Mouse (Mus musculus) mesoderm, embryonic 11.5 days (tissue): ENCODE data around the gene Bclaf3.
A peak's percentile ranks its signal among the peaks of the same experiment; 100 is the strongest.
"Not testable (repeated sequence)": the region's sequence is repeated elsewhere in the genome, so short reads cannot be mapped to it uniquely, and the experiment has no call there.

Experiments used
- DNase-seq: peaks from one replicate; pipeline ENCODE4 v3.0.0-alpha.2; 2012; ENCODE audit warnings: low read depth, low spot score

Bclaf3 gene

GRCm38 (mm10) chrX:159526388-159526787, at the start of gene Bclaf3:
Gene Bclaf3, plus strand, starts transcription at chrX:159526688.
- no peak for DNase-seq

- not testable (repeated sequence) for DNase-seq
These were observed 48.1 kb upstream of the Bclaf3 start for GRCm38 (mm10) chrX:159478243-159478940.

GRCm38 (mm10) chrX:159484247-159484646, 42.2 kb upstream of the Bclaf3 start:
- DNase-seq: no peak

GRCm38 (mm10) chrX:159503181-159503580, 23.3 kb upstream of the Bclaf3 start:
- no peak for DNase-seq

- no peak for DNase-seq
These were observed 18.0 kb upstream of the Bclaf3 start for GRCm38 (mm10) chrX:159508331-159509036.

GRCm38 (mm10) chrX:159509042-159509441, 17.4 kb upstream of the Bclaf3 start:
- DNase-seq: no peak

- DNase-seq: no peak
These were observed 16.4 kb upstream of the Bclaf3 start for GRCm38 (mm10) chrX:159509847-159510715.

GRCm38 (mm10) chrX:159510716-159511051, 15.8 kb upstream of the Bclaf3 start:
- no peak for DNase-seq

- DNase-seq: no peak
These were observed 10.9 kb upstream of the Bclaf3 start for GRCm38 (mm10) chrX:159515599-159515998.

GRCm38 (mm10) chrX:159521780-159522179, 4.7 kb upstream of the Bclaf3 start:
- DNase-seq: no peak

GRCm38 (mm10) chrX:159522651-159523050, 3.8 kb upstream of the Bclaf3 start:
- no peak for DNase-seq

GRCm38 (mm10) chrX:159532427-159532810, 5.9 kb downstream of the Bclaf3 start:
- peak; percentile 95 for DNase-seq

GRCm38 (mm10) chrX:159532811-159533462, 6.4 kb downstream of the Bclaf3 start:
- peak; percentile 52 for DNase-seq

GRCm38 (mm10) chrX:159541936-159542335, 15.4 kb downstream of the Bclaf3 start:
- no peak for DNase-seq

- no peak for DNase-seq
These were observed 20.6 kb downstream of the Bclaf3 start for GRCm38 (mm10) chrX:159547093-159547492.

- DNase-seq: not testable (repeated sequence)
These were observed 58.2 kb downstream of the Bclaf3 start for GRCm38 (mm10) chrX:159584738-159585137.

GRCm38 (mm10) chrX:159591633-159592032, 65.1 kb downstream of the Bclaf3 start:
- DNase-seq: no peak

GRCm38 (mm10) chrX:159597502-159597901, 71.0 kb downstream of the Bclaf3 start:
- DNase-seq: no peak

- DNase-seq: no peak
These were observed 78.3 kb downstream of the Bclaf3 start for GRCm38 (mm10) chrX:159604832-159605231.

GRCm38 (mm10) chrX:159606936-159607335, 80.4 kb downstream of the Bclaf3 start:
- peak; percentile 19 for DNase-seq

GRCm38 (mm10) chrX:159626208-159626906, 99.9 kb downstream of the Bclaf3 start:
- DNase-seq: no peak
